Mouse (Mus musculus): Measurements from ENCODE around the gene Wrap53. TPM values are rescaled to one million over a fixed set of nuclear protein-coding genes. Genes with fewer than 3 reads are reported as not detected.

Gene Wrap53
- total RNA-seq, 2 experiments from 2014 or later: 11.8 to 14.3 TPM

- DNase-seq: no peak
These were observed 21.7 kb upstream of the Wrap53 start for GRCm38 (mm10) chr11:69601768-69602167.

- peak; percentile 73 to 75 for DNase-seq
These were observed 20.0 kb upstream of the Wrap53 start for GRCm38 (mm10) chr11:69600098-69600497.

GRCm38 (mm10) chr11:69599436-69599835, 19.4 kb upstream of the Wrap53 start:
- DNase-seq: no peak

- DNase-seq: no peak
These were observed 14.8 kb upstream of the Wrap53 start for GRCm38 (mm10) chr11:69594853-69595252.

GRCm38 (mm10) chr11:69592799-69593198, 12.7 kb upstream of the Wrap53 start:
- DNase-seq: no peak

GRCm38 (mm10) chr11:69591899-69592637, 12.0 kb upstream of the Wrap53 start:
- DNase-seq: peak; percentile 72 to 82

- no peak for DNase-seq
These were observed 11.4 kb upstream of the Wrap53 start for GRCm38 (mm10) chr11:69591424-69591823.

GRCm38 (mm10) chr11:69590622-69591021, 10.6 kb upstream of the Wrap53 start:
- DNase-seq: no peak

GRCm38 (mm10) chr11:69589207-69589834, 9.3 kb upstream of the Wrap53 start:
- DNase-seq: no peak

GRCm38 (mm10) chr11:69585718-69586325, 5.8 kb upstream of the Wrap53 start:
- DNase-seq: no peak

- DNase-seq: no peak
These were observed 4.9 kb upstream of the Wrap53 start for GRCm38 (mm10) chr11:69584937-69585336.

GRCm38 (mm10) chr11:69584008-69584407, 4.0 kb upstream of the Wrap53 start:
- DNase-seq: no peak

GRCm38 (mm10) chr11:69582230-69582805, 2.3 kb upstream of the Wrap53 start:
- DNase-seq: no peak

- no peak for DNase-seq
These were observed 1.8 kb upstream of the Wrap53 start for GRCm38 (mm10) chr11:69581814-69582213.

- peak; percentile 91 for DNase-seq
These were observed 1.2 kb upstream of the Wrap53 start for GRCm38 (mm10) chr11:69581147-69581688.

GRCm38 (mm10) chr11:69580572-69581146, 604 bp upstream of the Wrap53 start:
- DNase-seq: peak in 1 of 2 experiments; percentile 25

- peak; percentile 97 to 99 for DNase-seq
These were observed 682 bp downstream of the Wrap53 start for GRCm38 (mm10) chr11:69579128-69580017.

- DNase-seq: no peak
These were observed 1.8 kb downstream of the Wrap53 start for GRCm38 (mm10) chr11:69578301-69578700.

GRCm38 (mm10) chr11:69576307-69576706, 3.7 kb downstream of the Wrap53 start:
- no peak for DNase-seq

- no peak for DNase-seq
These were observed 4.8 kb downstream of the Wrap53 start for GRCm38 (mm10) chr11:69575220-69575619.

- DNase-seq: no peak
These were observed 14.9 kb downstream of the Wrap53 start for GRCm38 (mm10) chr11:69565131-69565530.

Measured in layer of hippocampus, postnatal 36 days (tissue).